Mouse (Mus musculus): ENCODE results near the gene Slc25a21.

- no peak for TF ChIP-seq CTCF (IDR thresholded peaks at IDR 0.05; ENCODE audit: extremely low read depth, insufficient read depth, low read length)
- no peak for TF ChIP-seq POLR2A (IDR thresholded peaks at IDR 0.05; ENCODE audit: extremely low read depth, insufficient read depth, low read length)
Measured at GRCm38 (mm10) chr12:57162840-57163239, 34.4 kb downstream of the Slc25a21 start.
